Mouse (Mus musculus): ENCODE data around the gene Tmem219.
"Not testable (repeated sequence)": the region's sequence is repeated elsewhere in the genome, so short reads cannot be mapped to it uniquely, and the experiment has no call there.

Tmem219 gene

DNA sequence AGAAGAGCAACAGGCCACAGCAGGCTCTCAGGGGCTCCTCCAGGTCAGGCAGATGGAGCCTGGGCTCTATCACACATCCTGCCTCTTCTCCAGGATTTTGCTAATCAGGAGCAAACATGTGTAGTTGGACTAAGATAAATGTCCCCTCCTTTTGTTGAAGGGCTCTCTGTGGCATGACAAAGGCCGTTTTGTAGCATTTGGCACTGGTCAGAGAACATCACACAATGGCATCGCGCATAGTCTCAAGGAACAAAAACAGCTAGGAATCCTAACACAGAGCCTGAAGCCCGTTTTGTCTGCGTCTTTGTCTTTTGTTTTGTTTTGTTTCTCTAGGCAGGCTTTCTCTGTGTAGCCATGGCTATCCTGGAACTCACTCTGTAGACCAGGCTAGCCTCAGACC lies 1.3 kb upstream of the Tmem219 start:
- DNase-seq (ENCODE audit: low spot score in 2 of 2), result no peak

GRCm38 (mm10) chr7:126921563-126921962 lies 1.2 kb downstream of the Tmem219 start:
- DNase-seq (ENCODE audit: low spot score in 2 of 2), result no peak

DNA sequence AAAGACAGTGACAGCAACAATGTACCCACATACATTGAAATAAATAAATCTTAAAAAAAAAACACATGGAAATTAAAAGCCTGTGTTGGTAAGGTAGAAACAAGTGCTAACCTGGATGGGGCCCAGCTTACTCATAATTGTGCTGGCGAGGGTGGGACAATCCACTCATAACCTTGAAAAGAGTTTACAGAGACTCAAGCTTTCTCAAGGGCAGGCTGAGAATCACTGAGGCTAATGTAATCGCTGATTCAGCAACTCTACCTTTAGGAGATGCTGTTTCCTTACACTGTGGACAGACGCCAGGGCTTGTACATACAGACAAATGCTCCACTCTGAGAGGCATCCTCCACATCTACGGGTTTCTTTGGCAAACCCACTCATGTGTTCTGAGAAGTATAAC lies 2.7 kb downstream of the Tmem219 start:
- DNase-seq (ENCODE audit: low spot score in 2 of 2), result no peak

- DNase-seq (ENCODE audit: low spot score in 2 of 2), result not testable (repeated sequence)
Measured at GRCm38 (mm10) chr7:126918356-126918755, 4.4 kb downstream of the Tmem219 start.

DNA sequence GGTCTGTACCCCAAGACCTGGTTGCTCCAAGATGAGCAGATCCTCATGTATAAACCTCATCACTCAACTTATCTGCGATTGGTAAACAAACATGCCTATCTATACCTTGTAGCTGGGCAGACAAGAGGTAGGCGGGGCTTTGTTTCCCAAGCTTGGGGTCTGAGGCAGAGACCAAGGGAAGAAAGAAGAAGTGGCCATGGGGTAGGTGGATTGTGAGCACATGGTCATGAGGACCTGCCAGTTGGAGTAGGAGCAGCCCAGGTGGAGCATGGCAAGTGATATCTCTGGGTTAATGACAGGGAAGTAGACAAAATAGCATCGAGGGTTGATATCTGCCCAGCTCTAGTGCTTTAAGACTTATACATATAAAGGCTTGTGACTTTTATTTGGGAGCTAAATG lies 7.9 kb downstream of the Tmem219 start:
- DNase-seq (ENCODE audit: low spot score in 2 of 2), result no peak

DNA sequence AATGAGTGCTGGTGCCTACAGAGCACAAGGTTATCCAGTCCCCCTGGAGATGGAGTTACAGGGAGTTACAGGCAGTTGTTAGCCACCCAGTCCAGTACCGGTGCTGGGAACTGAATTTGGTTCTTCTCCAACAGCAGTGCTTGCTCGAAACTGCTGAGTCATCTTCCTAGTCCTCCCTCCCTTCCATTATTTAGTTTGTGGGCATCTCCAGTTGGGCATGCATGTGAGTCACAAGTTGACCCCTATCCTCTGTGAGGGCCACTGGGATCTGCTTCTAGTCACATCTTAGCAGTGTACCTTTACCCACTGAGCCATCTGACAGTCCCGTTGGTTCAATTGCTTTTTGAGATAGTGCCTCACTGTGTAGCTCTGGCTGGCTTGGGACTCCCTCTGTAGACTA lies 17.1 kb downstream of the Tmem219 start:
- DNase-seq (ENCODE audit: low spot score in 2 of 2), result no peak

DNA sequence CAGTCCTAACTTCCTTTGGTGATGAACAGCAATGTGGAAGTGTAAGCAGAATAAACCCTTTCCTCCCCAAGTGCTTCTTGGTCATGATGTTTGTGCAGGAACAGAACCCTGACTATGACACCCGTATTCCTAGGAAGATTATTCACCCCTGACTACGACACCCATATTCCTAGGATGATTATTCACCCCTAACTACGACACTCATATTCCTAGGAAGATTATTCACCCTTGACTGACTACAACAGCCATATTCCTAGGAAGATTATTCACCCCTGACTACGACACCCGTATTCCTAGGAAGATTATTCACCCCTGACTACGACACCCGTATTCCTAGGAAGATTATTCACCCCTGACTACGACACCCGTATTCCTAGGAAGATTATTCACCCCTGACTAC lies 22.9 kb downstream of the Tmem219 start:
- DNase-seq (ENCODE audit: low spot score in 2 of 2), result not testable (repeated sequence)

- peak; percentile 73 to 94 for DNase-seq (ENCODE audit: low spot score in 2 of 2)
Measured at GRCm38 (mm10) chr7:126898102-126898990, 24.4 kb downstream of the Tmem219 start.

- peak in 1 of 2 experiments; percentile 30 for DNase-seq (ENCODE audit: low spot score in 2 of 2)
Measured at GRCm38 (mm10) chr7:126897390-126898101, 25.2 kb downstream of the Tmem219 start.

GRCm38 (mm10) chr7:126896912-126897311 lies 25.8 kb downstream of the Tmem219 start:
- no peak for DNase-seq (ENCODE audit: low spot score in 2 of 2)

- no peak for DNase-seq (ENCODE audit: low spot score in 2 of 2)
Measured at GRCm38 (mm10) chr7:126888852-126889251, 33.9 kb downstream of the Tmem219 start.

DNA sequence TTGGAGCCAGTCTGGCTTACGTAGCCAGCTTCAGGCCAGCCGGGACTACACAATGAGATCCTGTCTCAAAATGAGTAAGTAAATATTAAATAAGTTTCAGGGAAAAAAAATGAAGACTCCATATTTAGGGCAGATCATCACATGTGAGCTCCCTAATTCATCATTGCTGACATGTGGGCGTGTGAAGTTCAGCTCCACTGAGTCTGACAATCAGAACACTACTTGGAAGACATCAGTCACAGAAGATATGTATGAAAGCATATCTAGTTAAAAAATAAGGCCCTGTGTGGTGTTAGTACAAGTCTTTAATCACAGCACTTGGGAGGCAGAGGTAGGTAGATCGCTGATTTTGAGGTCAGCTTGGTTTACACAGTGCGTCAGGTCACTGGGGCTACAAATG lies 35.4 kb downstream of the Tmem219 start:
- no peak for DNase-seq (ENCODE audit: low spot score in 2 of 2)

GRCm38 (mm10) chr7:126884286-126885164 lies 38.2 kb downstream of the Tmem219 start, which contains the start of gene Taok2:
Taok2 (minus strand) TSS chr7:126884703.
- peak; percentile 98 for DNase-seq (ENCODE audit: low spot score in 2 of 2)

- no peak for DNase-seq (ENCODE audit: low spot score in 2 of 2)
Measured at GRCm38 (mm10) chr7:126883731-126884181, 39.0 kb downstream of the Tmem219 start.

DNA sequence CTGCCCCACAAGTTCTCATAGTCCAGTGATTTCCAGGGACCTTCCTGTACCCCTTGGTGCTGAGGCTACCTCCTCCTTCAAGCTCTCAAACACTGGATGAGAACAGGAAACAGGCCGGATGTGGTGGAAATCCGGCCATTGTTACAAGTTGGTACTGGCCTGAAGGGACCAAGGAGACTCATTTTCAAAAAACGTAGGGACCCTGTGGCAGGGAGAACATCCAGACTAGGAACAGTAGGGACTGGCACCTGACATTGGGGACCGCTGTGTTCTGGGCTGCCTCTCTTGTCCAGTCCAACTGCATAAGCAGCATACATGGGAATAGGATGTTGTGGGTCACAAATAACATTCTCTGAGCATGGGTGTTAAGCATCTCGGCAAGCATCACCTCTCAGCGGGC lies 41.7 kb downstream of the Tmem219 start:
- DNase-seq (ENCODE audit: low spot score in 2 of 2), result no peak

DNA sequence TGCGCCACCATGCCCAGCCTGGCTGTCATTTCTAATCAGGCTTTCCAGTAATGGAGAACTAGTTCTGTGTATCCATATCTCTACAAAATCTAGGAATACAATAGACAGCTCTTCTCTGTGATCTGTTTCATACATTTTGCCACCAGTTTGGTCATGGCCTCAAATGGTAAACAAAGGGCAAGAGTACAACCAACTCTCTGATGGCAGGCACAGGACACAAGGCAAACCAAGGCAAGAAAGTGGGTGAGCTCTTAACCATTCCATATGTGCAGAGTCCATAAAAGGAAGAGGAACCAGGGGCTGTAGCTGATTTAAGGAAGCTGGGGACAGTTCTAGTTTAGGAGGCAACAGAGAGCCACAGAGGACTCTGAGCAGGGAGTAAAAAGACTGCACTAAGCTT lies 45.5 kb downstream of the Tmem219 start:
- no peak for DNase-seq (ENCODE audit: low spot score in 2 of 2)

DNA sequence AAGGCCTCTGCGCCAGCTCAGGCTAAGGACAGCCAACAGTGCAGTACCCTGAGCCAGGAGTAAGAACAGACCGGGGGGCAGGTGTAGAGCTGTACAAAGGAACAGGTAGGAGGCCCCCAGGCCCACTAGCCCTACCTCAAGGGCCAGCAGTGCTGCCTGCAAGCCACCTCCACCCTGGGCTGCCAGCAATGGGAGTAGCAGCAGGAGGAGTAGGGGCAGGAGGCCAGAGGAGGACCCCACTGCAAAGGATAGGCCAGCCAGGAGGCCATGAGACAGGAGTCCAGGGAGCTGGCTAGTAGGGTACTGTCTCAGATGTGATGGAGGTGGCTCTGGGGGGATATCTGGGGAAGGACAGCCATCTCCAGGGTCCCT lies 52.2 kb downstream of the Tmem219 start:
- DNase-seq (ENCODE audit: low spot score in 2 of 2), result no peak

DNA sequence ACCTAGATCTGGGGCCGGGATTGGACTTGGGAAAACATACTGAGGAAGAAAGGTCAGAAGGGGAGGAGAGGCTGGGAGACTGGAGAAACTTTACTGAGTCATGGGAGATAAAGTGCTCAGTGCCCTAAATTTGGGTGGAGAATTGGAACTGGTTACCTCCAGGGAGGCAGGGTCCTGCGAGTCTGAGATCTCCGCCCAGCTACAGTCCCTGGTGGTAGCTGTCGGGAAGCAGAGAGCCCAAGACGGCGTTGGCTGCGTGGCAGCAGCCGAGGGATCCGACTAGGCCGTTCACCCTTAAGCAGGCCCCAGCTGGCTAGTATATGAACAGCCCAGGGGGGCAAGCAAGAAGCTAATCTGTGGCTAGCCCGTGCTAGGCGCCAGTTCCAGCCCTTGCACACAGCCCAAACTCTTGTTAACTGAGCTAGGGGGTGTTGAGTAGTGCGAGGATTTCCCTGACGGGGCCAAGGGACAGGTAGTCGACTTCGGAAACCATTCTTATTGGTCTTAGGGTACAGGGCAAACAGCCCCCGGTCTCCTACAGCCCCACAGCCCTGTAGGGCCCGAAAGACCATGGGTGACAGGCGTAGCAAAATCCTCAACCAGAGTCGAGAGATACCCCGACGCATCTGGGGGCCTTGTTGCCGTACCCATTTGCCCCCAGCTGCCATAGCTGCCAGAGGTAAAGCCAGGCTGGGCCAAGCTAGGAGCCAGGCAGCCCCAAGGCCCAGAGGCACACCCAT lies 52.8 kb downstream of the Tmem219 start:
- DNase-seq (ENCODE audit: low spot score in 2 of 2), result no peak

- DNase-seq (ENCODE audit: low spot score in 2 of 2), result no peak
Measured at GRCm38 (mm10) chr7:126868003-126868402, 54.7 kb downstream of the Tmem219 start.

GRCm38 (mm10) chr7:126867534-126867933 lies 55.2 kb downstream of the Tmem219 start:
- DNase-seq (ENCODE audit: low spot score in 2 of 2), result no peak

DNA sequence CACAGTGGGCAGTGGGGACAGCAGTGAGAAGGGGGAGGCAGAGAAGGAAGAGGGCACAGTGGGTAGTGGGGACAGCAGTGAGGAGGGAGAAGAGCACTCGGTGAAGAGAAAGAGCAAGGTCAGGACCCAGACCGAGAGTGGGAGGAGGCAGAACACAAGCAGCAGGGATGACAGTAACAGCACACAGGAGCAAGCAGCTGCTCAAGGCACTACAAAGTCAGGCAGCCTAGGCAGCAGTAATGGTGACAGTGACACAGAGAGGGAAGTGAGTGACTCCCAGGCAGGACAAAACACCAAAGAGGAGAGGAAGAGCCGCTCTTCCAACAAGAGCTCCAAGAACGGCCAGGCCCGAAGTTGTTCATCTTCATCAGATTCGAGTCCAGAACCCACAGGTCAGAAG lies 58.9 kb downstream of the Tmem219 start:
- no peak for DNase-seq (ENCODE audit: low spot score in 2 of 2)

Measured in left cerebral cortex, adult 9 months (tissue).